Mouse (Mus musculus) ES-E14 (cell line): ENCODE measurements around the gene Col4a1.

ENCODE experiments used
- CHD2 ChIP-seq: IDR thresholded peaks from 2 replicates; pipeline ENCODE4 v1.6.1; 2014; ENCODE audit warnings: mild to moderate bottlenecking, low read depth, low read length, inconsistent platforms
- MAFK ChIP-seq: IDR thresholded peaks from 2 replicates; pipeline ENCODE4 v1.6.1; 2014; ENCODE audit warnings: mild to moderate bottlenecking, low read depth, low read length, inconsistent platforms; ENCODE audit not compliant: insufficient read depth
- ZC3H11A ChIP-seq: IDR thresholded peaks from 2 replicates; pipeline ENCODE4 v1.6.1; 2012; ENCODE audit warnings: low read depth, mild to moderate bottlenecking, inconsistent platforms, low read length, borderline replicate concordance
- ZNF384 ChIP-seq: IDR thresholded peaks from 2 replicates; pipeline ENCODE4 v1.6.1; 2012; ENCODE audit warnings: low read depth, low read length, inconsistent platforms

GRCm38 (mm10) chr8:11197261-11197660, 115.4 kb downstream of the Col4a1 start:
- no peak for TF ChIP-seq ZNF384
- no peak for TF ChIP-seq MAFK
- no peak for TF ChIP-seq CHD2
- no peak for TF ChIP-seq ZC3H11A
